Mouse (Mus musculus): ENCODE results near the gene Tyr. TPM values are rescaled to one million over a fixed set of nuclear protein-coding genes. Genes with fewer than 3 reads are reported as not detected.

The Tyr gene
- under 1 TPM in 1 of 2 experiments, not detected in 1; 0.06 TPM for polyA plus RNA-seq (2017; shearing (Covaris generic))

GRCm38 (mm10) chr7:87493412-87493811 lies at the start of gene Tyr:
Gene Tyr, minus strand, starts transcription at chr7:87493512.

Other genes starting within 250 kb of the Tyr start
- gene Nox4, start 247.4 kb downstream of the Tyr start, polyA plus RNA-seq (2017; shearing (Covaris generic)) = under 1 TPM in 1 of 2 experiments, not detected in 1; 0.37 TPM
- gene Grm5, start 90.7 kb upstream of the Tyr start, polyA plus RNA-seq (2017; shearing (Covaris generic)) = under 1 TPM in 1 of 2 experiments, not detected in 1; 0.16 TPM

Measured in activated CD4-positive, CD25-positive, alpha-beta regulatory T cell (primary cell).